Mouse (Mus musculus) CH12.LX (cell line): ENCODE data around the gene Gm20388. TPM values are rescaled to one million over a fixed set of nuclear protein-coding genes. Genes with fewer than 3 reads are reported as not detected.

Source experiments
- DNase-seq: peaks from one replicate; pipeline ENCODE4 v3.0.0-alpha.2; 2013; ENCODE audit errors: extremely low read depth
- H3K27ac ChIP-seq: 2 replicates; pipeline ENCODE4 v1.5.1; 2012; ENCODE audit warnings: low read depth, mild to moderate bottlenecking, control low read depth, moderate library complexity; ENCODE audit not compliant: insufficient read depth
- H3K27me3 ChIP-seq: replicated peaks from 2 replicates; pipeline ENCODE3; 2012; ENCODE audit warnings: inconsistent platforms
- H3K36me3 ChIP-seq, 2 experiments: replicated peaks in 1 of 2; 2 replicates each; pipeline versions ENCODE3 to v1.6.1; 2012; ENCODE audit warnings: inconsistent platforms in 1 of 2, low read length in 1 of 2, mild to moderate bottlenecking in 1 of 2, mixed read lengths in 1 of 2, moderate library complexity in 1 of 2; ENCODE audit not compliant: control insufficient read depth in 1 of 2, insufficient read depth in 1 of 2
- H3K4me1 ChIP-seq, 2 experiments: 2 replicates each; pipeline ENCODE4 v1.6.1; 2012; ENCODE audit warnings: inconsistent platforms in 1 of 2, moderate library complexity in 1 of 2; ENCODE audit not compliant: insufficient read depth in 2 of 2, control insufficient read depth in 1 of 2
- H3K4me2 ChIP-seq: 2 replicates; pipeline ENCODE4 v1.6.1; 2012; ENCODE audit warnings: low read depth, mild to moderate bottlenecking, control low read depth; ENCODE audit not compliant: poor library complexity, insufficient read depth, severe bottlenecking
- H3K4me3 ChIP-seq, 3 experiments: fragments of 150-350 bp in 1 of 3; sonication (generic) in 1 of 3; replicated peaks in 1 of 3; 2 replicates each; pipeline versions ENCODE3 to v1.5.1; 2011 to 2012; ENCODE audit warnings: low read depth in 2 of 3, low read length in 2 of 3, mild to moderate bottlenecking in 2 of 3, moderate library complexity in 2 of 3, control low read depth in 1 of 3, improper control_type of control experiment in 1 of 3, inconsistent platforms in 1 of 3, mixed read lengths in 1 of 3; ENCODE audit not compliant: poor library complexity in 1 of 3
- H3K79me2 ChIP-seq: replicated peaks from 2 replicates; pipeline ENCODE4 v1.6.1; 2012; ENCODE audit warnings: mild to moderate bottlenecking, moderate library complexity; ENCODE audit not compliant: control insufficient read depth, poor library complexity, insufficient read depth, severe bottlenecking; ENCODE audit errors: extremely low read depth
- H3K9ac ChIP-seq: 2 replicates; pipeline ENCODE4 v1.6.1; 2012; ENCODE audit warnings: low read depth, mild to moderate bottlenecking, control low read depth, moderate library complexity; ENCODE audit not compliant: insufficient read depth
- H3K9me3 ChIP-seq: replicated peaks from 2 replicates; pipeline ENCODE3; 2012; ENCODE audit warnings: low read length, inconsistent platforms, mixed read lengths
- CHD2 ChIP-seq: IDR thresholded peaks from 2 replicates; pipeline ENCODE4 v1.6.1; 2011; ENCODE audit warnings: low read length, improper control_type of control experiment
- EP300 ChIP-seq: IDR thresholded peaks from 2 replicates; pipeline ENCODE4 v1.6.1; 2011; ENCODE audit warnings: low read length, improper control_type of control experiment
- IRF4 ChIP-seq: IDR thresholded peaks from 2 replicates; pipeline ENCODE4 v1.6.1; 2014; ENCODE audit warnings: low read depth, mild to moderate bottlenecking, inconsistent platforms, low read length, improper control_type of control experiment
- JUN ChIP-seq: IDR thresholded peaks from 2 replicates; pipeline ENCODE4 v1.6.1; 2011; ENCODE audit warnings: low read depth, mild to moderate bottlenecking, low read length, improper control_type of control experiment, moderate library complexity; ENCODE audit not compliant: insufficient read depth
- MAFK ChIP-seq: IDR thresholded peaks from 2 replicates; pipeline ENCODE4 v1.6.1; 2011; ENCODE audit warnings: low read length, improper control_type of control experiment; ENCODE audit not compliant: insufficient replicate concordance
- MAX ChIP-seq: IDR thresholded peaks from 2 replicates; pipeline ENCODE4 v1.6.1; 2011; ENCODE audit warnings: low read length, improper control_type of control experiment
- MAZ ChIP-seq: IDR thresholded peaks from 2 replicates; pipeline ENCODE4 v1.6.1; 2012; ENCODE audit warnings: low read depth, mild to moderate bottlenecking, inconsistent platforms, low read length, improper control_type of control experiment, moderate library complexity
- MXI1 ChIP-seq: IDR thresholded peaks from 2 replicates; pipeline ENCODE4 v1.6.1; 2011; ENCODE audit warnings: mild to moderate bottlenecking, low read depth, low read length, improper control_type of control experiment
- MYC ChIP-seq: IDR thresholded peaks from 2 replicates; pipeline ENCODE4 v1.6.1; 2011; ENCODE audit warnings: low read depth, mild to moderate bottlenecking, improper control_type of control experiment, low read length
- POLR2AphosphoS2 ChIP-seq: IDR thresholded peaks from 2 replicates; pipeline ENCODE4 v1.6.1; 2011; ENCODE audit warnings: low read depth, low read length, improper control_type of control experiment
- RAD21 ChIP-seq: IDR thresholded peaks from 2 replicates; pipeline ENCODE4 v1.6.1; 2011; ENCODE audit warnings: low read depth, mild to moderate bottlenecking, low read length, improper control_type of control experiment, moderate library complexity
- RCOR1 ChIP-seq: conservative IDR thresholded peaks from 2 replicates; pipeline ENCODE4 v1.6.1; 2012; ENCODE audit warnings: low read depth, mild to moderate bottlenecking, inconsistent platforms, low read length, improper control_type of control experiment
- SMC3 ChIP-seq: IDR thresholded peaks from 2 replicates; pipeline ENCODE4 v1.6.1; 2011; ENCODE audit warnings: low read depth, low read length, improper control_type of control experiment
- TBP ChIP-seq: conservative IDR thresholded peaks from 2 replicates; pipeline ENCODE4 v1.6.1; 2011; ENCODE audit warnings: low read depth, low read length, improper control_type of control experiment
- TCF12 ChIP-seq: IDR thresholded peaks from 2 replicates; pipeline ENCODE4 v1.6.1; 2014; ENCODE audit warnings: low read depth, mild to moderate bottlenecking, inconsistent platforms, low read length, improper control_type of control experiment
- UBTF ChIP-seq: IDR thresholded peaks from 2 replicates; pipeline ENCODE4 v1.6.1; 2012; ENCODE audit warnings: low read depth, mild to moderate bottlenecking, inconsistent platforms, low read length, improper control_type of control experiment, moderate library complexity
- ZKSCAN1 ChIP-seq: IDR thresholded peaks from 2 replicates; pipeline ENCODE4 v1.6.1; 2012; ENCODE audit warnings: low read depth, inconsistent platforms, low read length, improper control_type of control experiment, borderline replicate concordance
- ZMIZ1 ChIP-seq: IDR thresholded peaks from 2 replicates; pipeline ENCODE4 v1.6.1; 2012; ENCODE audit warnings: low read depth, mild to moderate bottlenecking, inconsistent platforms, low read length, improper control_type of control experiment
- dilution Hi-C: fragments of 300-500 bp; cut with MboI; formaldehyde crosslinking; loops from 2 replicates; pipeline ENCODE4 v1.14.3; 2020; ENCODE audit warnings: low sequenced_read_pairs; ENCODE audit not compliant: extremely low pct_unique_long_range_greater_than_20kb, extremely low pct_ligation_motif_present
- in situ Hi-C: fragments of 300-500 bp; cut with MboI; formaldehyde crosslinking; loops from 3 replicates; pipeline ENCODE4 v1.14.3; 2019; ENCODE audit warnings: low sequenced_read_pairs, low pct_ligation_motif_present, low pct_unique_long_range_greater_than_20kb, mixed read lengths
- polyA plus RNA-seq: library from polyadenylated mRNA; unstranded; fragments of >175 nt; gene quantifications from 2 replicates; pipeline ENCODE4 v1.2.1, GENCODE M21; 2012; ENCODE audit warnings: low read depth; ENCODE audit not compliant: insufficient read length
- total RNA-seq, 2 experiments: library from RNA; depleted of rRNA; stranded (reverse); fragments of 300-350 nt in 1 of 2; fragments of >200 nt in 1 of 2; gene quantifications; 2 replicates each; pipeline ENCODE4 v1.2.3; 2012 to 2014

The Gm20388 gene
- total and polyA plus RNA-seq, 3 experiments = 14.8 to 26.3 (median 22.2) TPM

GRCm38 (mm10) chr8:122928631-122929224 lies 3018.1 kb downstream of the Gm20388 start:
- TF ChIP-seq MAZ (no peak), ZMIZ1 (no peak), EP300 (no peak), RAD21 (no peak), MAX (no peak), POLR2AphosphoS2 (no peak), CHD2 (no peak), MXI1 (no peak), UBTF (no peak), TBP (no peak), RCOR1 (no peak)
- DNase-seq = peak; percentile 63
- Histone ChIP-seq H3K4me2 (no peak overlapping the region), H3K4me1 (peaks cover 20 to 83% of the 10 kb centered on the region in 2 experiments), H3K4me3 (no peak overlapping the region), H3K79me2 (peaks cover 79% of the 10 kb centered on the region), H3K27ac (no peak overlapping the region), H3K9ac (no peak overlapping the region), H3K27me3 (no peaks in the 10 kb centered on the region), H3K36me3 (peaks cover 8 to 74% of the 10 kb centered on the region in 2 experiments), H3K9me3 (no peaks in the 10 kb centered on the region)
- dilution Hi-C loops = no loop called here
- in situ Hi-C loops = no loop called here

- H3K36me3 ChIP-seq = peaks cover 13 to 73% of the 10 kb centered on the region in 2 experiments
- dilution Hi-C loops = no loop called here
- peaks cover 81% of the 10 kb centered on the region for H3K79me2 ChIP-seq
- no peak overlapping the region for H3K4me3 ChIP-seq
- no peak overlapping the region for H3K27ac ChIP-seq
- no peak overlapping the region for H3K9ac ChIP-seq
- H3K27me3 ChIP-seq = no peaks in the 10 kb centered on the region
- peaks cover 11 to 80% of the 10 kb centered on the region in 2 experiments for H3K4me1 ChIP-seq
- in situ Hi-C loops = no loop called here
- no peak overlapping the region for H3K4me2 ChIP-seq
- DNase-seq = no peak
- no peaks in the 10 kb centered on the region for H3K9me3 ChIP-seq
- no peak for TF ChIP-seq ZKSCAN1
- no peak for TF ChIP-seq POLR2AphosphoS2
These were observed 3021.4 kb downstream of the Gm20388 start for GRCm38 (mm10) chr8:122931834-122932560.

- no peak for DNase-seq
- Histone ChIP-seq H3K27me3 (no peaks in the 10 kb centered on the region), H3K9me3 (no peaks in the 10 kb centered on the region), H3K4me3 (no peak overlapping the region), H3K4me1 (peaks cover 13 to 85% of the 10 kb centered on the region in 2 experiments), H3K27ac (no peak overlapping the region), H3K4me2 (no peak overlapping the region), H3K36me3 (peaks cover 13 to 73% of the 10 kb centered on the region in 2 experiments), H3K9ac (no peak overlapping the region), H3K79me2 (peaks cover 85% of the 10 kb centered on the region)
- TF ChIP-seq JUN (no peak), IRF4 (no peak), MYC (no peak), MAFK (no peak), EP300 (peak; percentile 59), TCF12 (no peak), TBP (no peak), SMC3 (no peak), ZMIZ1 (no peak)
- dilution Hi-C loops = no loop called here
- in situ Hi-C loops = no loop called here
These were observed 3021.9 kb downstream of the Gm20388 start for GRCm38 (mm10) chr8:122932561-122932959.
